Mouse (Mus musculus) CH12.LX (cell line): ENCODE measurements around the gene Pbx2. TPM values are rescaled to one million over a fixed set of nuclear protein-coding genes. Genes with fewer than 3 reads are reported as not detected.

Experiments
- DNase-seq: peaks from one replicate; pipeline ENCODE4 v3.0.0-alpha.2; 2013; ENCODE audit errors: extremely low read depth
- H3K27ac ChIP-seq: 2 replicates; pipeline ENCODE4 v1.5.1; 2012; ENCODE audit warnings: low read depth, mild to moderate bottlenecking, control low read depth, moderate library complexity; ENCODE audit not compliant: insufficient read depth
- H3K27me3 ChIP-seq: replicated peaks from 2 replicates; pipeline ENCODE3; 2012; ENCODE audit warnings: inconsistent platforms
- H3K36me3 ChIP-seq, 2 experiments: replicated peaks in 1 of 2; 2 replicates each; pipeline versions ENCODE3 to v1.6.1; 2012; ENCODE audit warnings: inconsistent platforms in 1 of 2, low read length in 1 of 2, mild to moderate bottlenecking in 1 of 2, mixed read lengths in 1 of 2, moderate library complexity in 1 of 2; ENCODE audit not compliant: control insufficient read depth in 1 of 2, insufficient read depth in 1 of 2
- H3K4me1 ChIP-seq, 2 experiments: 2 replicates each; pipeline ENCODE4 v1.6.1; 2012; ENCODE audit warnings: inconsistent platforms in 1 of 2, moderate library complexity in 1 of 2; ENCODE audit not compliant: insufficient read depth in 2 of 2, control insufficient read depth in 1 of 2
- H3K4me2 ChIP-seq: 2 replicates; pipeline ENCODE4 v1.6.1; 2012; ENCODE audit warnings: low read depth, mild to moderate bottlenecking, control low read depth; ENCODE audit not compliant: poor library complexity, insufficient read depth, severe bottlenecking
- H3K4me3 ChIP-seq, 3 experiments: fragments of 150-350 bp in 1 of 3; sonication (generic) in 1 of 3; replicated peaks in 1 of 3; 2 replicates each; pipeline versions ENCODE3 to v1.5.1; 2011 to 2012; ENCODE audit warnings: low read depth in 2 of 3, low read length in 2 of 3, mild to moderate bottlenecking in 2 of 3, moderate library complexity in 2 of 3, control low read depth in 1 of 3, improper control_type of control experiment in 1 of 3, inconsistent platforms in 1 of 3, mixed read lengths in 1 of 3; ENCODE audit not compliant: poor library complexity in 1 of 3
- H3K79me2 ChIP-seq: replicated peaks from 2 replicates; pipeline ENCODE4 v1.6.1; 2012; ENCODE audit warnings: mild to moderate bottlenecking, moderate library complexity; ENCODE audit not compliant: control insufficient read depth, poor library complexity, insufficient read depth, severe bottlenecking; ENCODE audit errors: extremely low read depth
- H3K9ac ChIP-seq: 2 replicates; pipeline ENCODE4 v1.6.1; 2012; ENCODE audit warnings: low read depth, mild to moderate bottlenecking, control low read depth, moderate library complexity; ENCODE audit not compliant: insufficient read depth
- H3K9me3 ChIP-seq: replicated peaks from 2 replicates; pipeline ENCODE3; 2012; ENCODE audit warnings: low read length, inconsistent platforms, mixed read lengths
- BHLHE40 ChIP-seq: IDR thresholded peaks from 2 replicates; pipeline ENCODE4 v1.6.1; 2011; ENCODE audit warnings: mild to moderate bottlenecking, low read depth, low read length, improper control_type of control experiment
- CHD1 ChIP-seq: IDR thresholded peaks from 2 replicates; pipeline ENCODE4 v1.6.1; 2012; ENCODE audit warnings: low read depth, low read length, improper control_type of control experiment, inconsistent platforms
- CHD2 ChIP-seq: IDR thresholded peaks from 2 replicates; pipeline ENCODE4 v1.6.1; 2011; ENCODE audit warnings: low read length, improper control_type of control experiment
- E2F4 ChIP-seq: IDR thresholded peaks from 2 replicates; pipeline ENCODE4 v1.6.1; 2011; ENCODE audit warnings: low read depth, low read length, improper control_type of control experiment; ENCODE audit not compliant: insufficient replicate concordance
- ELF1 ChIP-seq: IDR thresholded peaks from 2 replicates; pipeline ENCODE4 v1.6.1; 2014; ENCODE audit warnings: low read depth, mild to moderate bottlenecking, inconsistent platforms, low read length, improper control_type of control experiment
- EP300 ChIP-seq: IDR thresholded peaks from 2 replicates; pipeline ENCODE4 v1.6.1; 2011; ENCODE audit warnings: low read length, improper control_type of control experiment
- JUN ChIP-seq: IDR thresholded peaks from 2 replicates; pipeline ENCODE4 v1.6.1; 2011; ENCODE audit warnings: low read depth, mild to moderate bottlenecking, low read length, improper control_type of control experiment, moderate library complexity; ENCODE audit not compliant: insufficient read depth
- JUND ChIP-seq: conservative IDR thresholded peaks from 2 replicates; pipeline ENCODE4 v1.6.1; 2011; ENCODE audit warnings: low read depth, low read length, improper control_type of control experiment
- MAFK ChIP-seq: IDR thresholded peaks from 2 replicates; pipeline ENCODE4 v1.6.1; 2011; ENCODE audit warnings: low read length, improper control_type of control experiment; ENCODE audit not compliant: insufficient replicate concordance
- MAX ChIP-seq: IDR thresholded peaks from 2 replicates; pipeline ENCODE4 v1.6.1; 2011; ENCODE audit warnings: low read length, improper control_type of control experiment
- MXI1 ChIP-seq: IDR thresholded peaks from 2 replicates; pipeline ENCODE4 v1.6.1; 2011; ENCODE audit warnings: mild to moderate bottlenecking, low read depth, low read length, improper control_type of control experiment
- MYC ChIP-seq: IDR thresholded peaks from 2 replicates; pipeline ENCODE4 v1.6.1; 2011; ENCODE audit warnings: low read depth, mild to moderate bottlenecking, improper control_type of control experiment, low read length
- NELFE ChIP-seq: IDR thresholded peaks from 2 replicates; pipeline ENCODE4 v1.6.1; 2011; ENCODE audit warnings: low read depth, low read length, improper control_type of control experiment
- NRF1 ChIP-seq: IDR thresholded peaks from 2 replicates; pipeline ENCODE4 v1.6.1; 2014; ENCODE audit warnings: low read depth, mild to moderate bottlenecking, inconsistent platforms, low read length, improper control_type of control experiment, moderate library complexity
- POLR2A ChIP-seq: IDR thresholded peaks from 2 replicates; pipeline ENCODE4 v1.6.1; 2011; ENCODE audit warnings: low read depth, mild to moderate bottlenecking, improper control_type of control experiment, low read length
- RAD21 ChIP-seq: IDR thresholded peaks from 2 replicates; pipeline ENCODE4 v1.6.1; 2011; ENCODE audit warnings: low read depth, mild to moderate bottlenecking, low read length, improper control_type of control experiment, moderate library complexity
- SIN3A ChIP-seq: IDR thresholded peaks from 2 replicates; pipeline ENCODE4 v1.6.1; 2012; ENCODE audit warnings: low read length, improper control_type of control experiment, inconsistent platforms
- TBP ChIP-seq: conservative IDR thresholded peaks from 2 replicates; pipeline ENCODE4 v1.6.1; 2011; ENCODE audit warnings: low read depth, low read length, improper control_type of control experiment
- UBTF ChIP-seq: IDR thresholded peaks from 2 replicates; pipeline ENCODE4 v1.6.1; 2012; ENCODE audit warnings: low read depth, mild to moderate bottlenecking, inconsistent platforms, low read length, improper control_type of control experiment, moderate library complexity
- ZC3H11A ChIP-seq: IDR thresholded peaks from 2 replicates; pipeline ENCODE4 v1.6.1; 2012; ENCODE audit warnings: low read depth, mild to moderate bottlenecking, inconsistent platforms, low read length, improper control_type of control experiment
- ZNF384 ChIP-seq: IDR thresholded peaks from 2 replicates; pipeline ENCODE4 v1.6.1; 2012; ENCODE audit warnings: low read depth, low read length, improper control_type of control experiment, inconsistent platforms
- dilution Hi-C: fragments of 300-500 bp; cut with MboI; formaldehyde crosslinking; loops from 2 replicates; pipeline ENCODE4 v1.14.3; 2020; ENCODE audit warnings: low sequenced_read_pairs; ENCODE audit not compliant: extremely low pct_unique_long_range_greater_than_20kb, extremely low pct_ligation_motif_present
- in situ Hi-C: fragments of 300-500 bp; cut with MboI; formaldehyde crosslinking; loops from 3 replicates; pipeline ENCODE4 v1.14.3; 2019; ENCODE audit warnings: low sequenced_read_pairs, low pct_ligation_motif_present, low pct_unique_long_range_greater_than_20kb, mixed read lengths
- polyA plus RNA-seq: library from polyadenylated mRNA; unstranded; fragments of >175 nt; gene quantifications from 2 replicates; pipeline ENCODE4 v1.2.1, GENCODE M21; 2012; ENCODE audit warnings: low read depth; ENCODE audit not compliant: insufficient read length
- total RNA-seq, 2 experiments: library from RNA; depleted of rRNA; stranded (reverse); fragments of 300-350 nt in 1 of 2; fragments of >200 nt in 1 of 2; gene quantifications; 2 replicates each; pipeline ENCODE4 v1.2.3; 2012 to 2014

Gene Pbx2
- total and polyA plus RNA-seq, 3 experiments: 30.0 to 50.5 (median 41.0) TPM

DNA sequence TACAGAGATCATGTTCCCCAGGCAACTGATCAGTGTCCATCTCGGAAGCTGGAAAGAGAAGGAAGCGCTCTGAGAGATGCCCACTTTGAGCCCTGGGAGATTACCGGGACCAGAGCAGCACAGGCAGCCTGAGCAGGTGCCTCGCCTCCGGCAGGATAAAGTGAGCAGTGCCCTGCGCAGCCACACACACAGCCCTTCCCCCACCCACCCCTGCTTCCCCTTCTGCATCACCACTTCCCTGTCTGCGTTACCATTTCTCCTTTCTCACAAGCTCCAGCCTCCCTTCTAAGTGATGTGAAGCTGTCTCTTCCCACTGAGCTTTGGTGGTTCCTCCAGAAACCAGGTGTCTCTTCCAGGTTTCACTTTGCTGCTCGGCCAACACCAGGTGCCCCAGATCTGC, 29.9 kb upstream of the Pbx2 start:
- H3K4me3 ChIP-seq: no peak overlapping the region
- in situ Hi-C loops (no loop called here), dilution Hi-C loops (no loop called here)
- no peaks in the 10 kb centered on the region for H3K79me2 ChIP-seq
- H3K27me3 ChIP-seq: peaks cover 28% of the 10 kb centered on the region
- peaks cover 0 to 9% of the 10 kb centered on the region in 2 experiments; a peak in 2 of 4 replicates for H3K4me1 ChIP-seq
- H3K9me3 ChIP-seq: peaks cover 8% of the 10 kb centered on the region
- DNase-seq: peak; percentile 54
- H3K27ac ChIP-seq: no peak overlapping the region
- TF ChIP-seq BHLHE40 (no peak), NRF1 (peak; percentile 37; the same call in 1 of the 2 replicates)
- H3K36me3 ChIP-seq: peaks cover 0 to 17% of the 10 kb centered on the region in 2 experiments
- H3K4me2 ChIP-seq: peak overlapping the region; percentile 60
- H3K9ac ChIP-seq: no peak overlapping the region

DNA sequence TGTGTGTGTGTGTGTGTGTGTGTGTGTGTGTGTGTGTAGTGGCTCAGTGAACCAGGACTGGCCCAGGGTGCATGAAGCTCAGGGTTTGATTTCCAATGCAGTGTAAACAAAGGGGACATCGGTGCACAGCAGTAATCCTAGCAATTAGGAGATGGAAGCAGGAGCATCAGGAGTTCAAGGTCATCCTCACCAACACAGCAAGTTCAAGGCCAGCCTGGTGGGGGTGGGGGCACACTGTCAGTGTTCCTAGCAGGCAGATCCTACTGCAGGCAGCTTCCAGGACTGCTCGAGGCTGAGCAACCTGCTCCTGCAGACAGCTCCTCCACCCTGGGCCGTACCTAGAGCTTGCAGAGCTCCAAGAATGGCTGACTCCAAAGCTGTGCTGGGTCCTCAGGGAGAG, 28.5 kb upstream of the Pbx2 start:
- Histone ChIP-seq H3K4me1 (peaks cover 0 to 9% of the 10 kb centered on the region in 2 experiments; a peak in 2 of 4 replicates), H3K79me2 (no peaks in the 10 kb centered on the region), H3K36me3 (peaks cover 0 to 3% of the 10 kb centered on the region in 2 experiments), H3K9me3 (peaks cover 10% of the 10 kb centered on the region), H3K9ac (no peak overlapping the region), H3K27me3 (peaks cover 42% of the 10 kb centered on the region), H3K4me3 (no peak overlapping the region), H3K4me2 (no peak overlapping the region), H3K27ac (no peak overlapping the region)
- TF ChIP-seq TBP: no peak
- TF ChIP-seq NELFE: no peak
- TF ChIP-seq JUN: no peak
- no peak for TF ChIP-seq SIN3A
- no peak for TF ChIP-seq MXI1
- no peak for TF ChIP-seq RAD21
- TF ChIP-seq MAX: no peak
- TF ChIP-seq ZC3H11A: no peak
- no peak for TF ChIP-seq CHD2
- no peak for TF ChIP-seq CHD1
- TF ChIP-seq EP300: no peak
- TF ChIP-seq ZNF384: no peak
- no peak for TF ChIP-seq JUND
- no peak for TF ChIP-seq POLR2A
- no peak for TF ChIP-seq UBTF
- no peak for TF ChIP-seq MAFK
- TF ChIP-seq ELF1: no peak
- no peak for TF ChIP-seq MYC
- no peak for TF ChIP-seq E2F4
- no peak for TF ChIP-seq NRF1
- dilution Hi-C loops (no loop called here), in situ Hi-C loops (no loop called here)
- no peak for DNase-seq
